Mouse (Mus musculus) embryo, embryonic 10 days (tissue): Measurements from ENCODE around the gene Dtymk.
"Not testable (repeated sequence)": the region's sequence is repeated elsewhere in the genome, so short reads cannot be mapped to it uniquely, and the experiment has no call there.

Experiments used
- DNase-seq: peaks from one replicate; pipeline ENCODE4 v3.0.0-alpha.2; 2015; ENCODE audit warnings: low spot score

Dtymk gene

DNA sequence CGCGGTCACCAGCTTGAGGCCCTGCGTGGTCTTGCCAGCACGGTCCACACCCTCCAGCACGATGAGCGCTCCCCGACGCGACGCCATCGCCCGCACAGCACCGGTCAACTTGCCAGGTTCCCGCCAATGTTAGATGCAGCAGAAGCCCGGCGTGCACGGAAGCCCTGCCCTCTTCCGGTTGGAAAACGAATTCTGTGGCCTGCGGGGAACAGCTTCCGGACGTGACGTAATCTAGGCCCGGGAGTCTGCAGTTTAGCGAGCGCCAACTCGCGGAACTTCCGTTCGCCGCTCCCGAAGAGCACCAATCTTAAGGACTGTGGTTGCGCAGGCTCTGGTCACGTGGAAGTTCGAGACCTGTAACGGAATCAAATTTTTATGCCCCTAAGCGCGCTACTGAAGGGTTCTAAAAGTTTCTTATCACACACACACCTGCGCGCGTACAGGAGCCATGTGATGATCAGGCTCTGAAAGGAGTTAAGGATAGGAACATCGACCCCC lies at the start of gene Dtymk:
TSS of gene Dtymk (minus strand) at position 194 of the 498 bp plus-strand sequence.
- DNase-seq: peak; percentile 98

DNA sequence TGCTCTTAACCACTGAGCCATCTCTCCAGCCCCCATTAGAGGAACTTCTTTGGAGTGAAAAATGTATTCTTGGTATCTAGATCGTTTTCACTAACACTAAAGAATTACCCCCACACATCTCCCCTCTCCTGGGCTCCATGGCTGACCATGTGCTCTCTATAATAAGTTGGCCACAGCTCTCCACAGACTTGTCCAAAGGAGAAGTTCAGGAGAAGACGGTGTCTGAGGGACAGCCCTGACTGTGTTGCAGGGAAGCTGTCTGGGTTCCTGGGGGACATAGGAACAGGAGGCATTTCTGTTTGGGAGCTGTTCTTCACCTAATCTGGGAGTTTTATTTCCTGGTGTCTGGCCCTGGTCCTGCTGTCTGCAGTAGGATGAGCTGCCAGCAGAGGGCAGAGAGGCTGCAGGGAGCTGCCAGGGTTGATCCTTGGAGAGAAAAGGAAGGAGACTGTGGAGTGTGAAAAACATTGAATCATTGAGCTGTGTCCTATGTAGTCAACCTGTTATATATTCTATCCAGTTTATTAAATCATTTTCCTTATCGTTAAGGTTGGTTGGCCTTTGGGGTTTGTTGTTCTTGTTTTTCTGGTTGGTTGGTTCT lies 44.1 kb upstream of the Dtymk start:
- DNase-seq: not testable (repeated sequence)

DNA sequence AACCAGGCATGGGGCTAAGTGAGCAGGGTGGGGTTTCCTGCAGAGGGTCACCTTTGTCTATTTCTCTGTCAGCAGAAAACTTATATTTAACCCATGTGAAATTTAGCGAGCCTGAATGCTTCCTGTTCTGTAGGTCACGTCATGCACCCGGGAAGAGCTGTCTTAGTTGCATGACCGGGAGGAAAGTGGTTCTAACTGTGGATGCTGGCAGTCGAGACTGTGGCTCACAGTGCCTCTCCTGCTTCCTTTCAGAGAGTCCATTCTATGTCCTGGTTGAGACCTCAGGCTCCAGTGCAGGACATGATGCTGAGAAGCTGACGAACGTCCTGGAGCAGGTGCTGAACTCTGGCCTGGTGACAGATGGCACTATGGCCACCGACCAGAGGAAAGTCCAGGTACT lies 36.8 kb upstream of the Dtymk start:
- DNase-seq: not testable (repeated sequence)

DNA sequence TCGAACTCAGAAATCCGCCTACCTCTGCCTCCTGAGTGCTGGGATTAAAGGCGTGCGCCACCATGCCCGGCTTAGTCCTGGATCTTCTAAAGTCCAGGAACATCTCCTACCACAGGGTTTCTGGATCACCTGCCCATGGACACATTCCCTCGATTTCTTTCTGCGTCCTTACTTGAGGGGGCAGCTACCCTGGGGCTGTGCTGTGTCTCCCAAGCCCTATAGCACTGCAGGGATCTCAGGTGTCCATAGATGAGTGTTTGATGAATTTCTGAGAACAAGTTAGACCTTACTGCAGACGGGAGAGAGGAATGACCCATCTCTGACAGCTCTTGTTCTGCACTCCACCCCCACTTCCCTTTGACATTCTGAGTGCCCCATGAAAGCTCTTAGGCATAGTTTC lies 35.6 kb upstream of the Dtymk start:
- no peak for DNase-seq

DNA sequence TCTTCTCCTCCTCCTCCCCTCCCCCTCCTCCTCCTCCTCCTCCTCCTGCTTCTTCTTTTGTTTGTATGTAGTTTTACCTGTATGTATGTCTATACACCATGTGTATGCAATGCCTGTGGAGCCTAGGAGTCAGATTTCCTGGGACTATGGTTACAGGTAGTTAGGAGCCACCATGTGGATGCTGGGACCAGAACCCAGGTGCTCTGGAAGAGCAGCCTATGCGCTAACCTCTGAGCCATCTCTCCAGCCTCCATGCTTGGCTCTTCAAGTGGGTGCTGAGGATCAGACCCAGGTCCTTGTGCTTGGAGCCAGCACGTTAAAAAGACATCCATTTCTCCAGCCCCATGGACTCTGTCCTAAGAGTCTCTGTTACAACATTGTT lies 34.8 kb upstream of the Dtymk start:
- DNase-seq: no peak

DNA sequence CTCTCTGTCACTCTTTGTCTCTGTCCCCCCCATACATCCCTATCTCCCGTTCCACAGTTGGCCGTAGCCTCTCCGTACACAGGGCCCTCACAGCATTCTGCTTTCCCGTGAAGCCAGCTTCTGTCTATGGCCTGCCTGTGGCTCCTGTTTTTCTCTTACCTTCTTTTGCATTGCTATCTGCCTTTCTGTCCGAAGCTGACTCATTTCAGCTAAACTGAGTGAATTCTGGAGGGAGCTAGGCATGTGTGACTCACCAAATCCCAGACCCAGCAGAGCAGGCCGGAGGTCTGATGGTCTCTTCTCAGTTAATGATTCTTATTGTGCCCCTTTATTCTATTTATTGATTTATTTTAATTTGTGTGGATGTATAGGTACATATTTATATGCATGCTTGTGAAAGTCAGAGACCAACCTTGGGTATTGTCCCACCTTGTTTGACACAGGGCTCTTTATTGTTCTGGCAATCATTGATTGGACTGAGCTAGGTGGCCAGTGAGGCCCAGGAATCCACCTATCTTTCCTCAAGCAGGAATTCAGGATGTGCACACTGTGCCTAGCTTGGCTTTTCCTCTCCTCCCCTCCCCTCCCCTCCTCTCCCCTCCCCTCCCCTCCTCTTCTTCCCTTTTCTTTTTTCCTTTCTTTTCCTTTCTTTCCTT lies 34.3 kb upstream of the Dtymk start:
- DNase-seq: no peak

DNA sequence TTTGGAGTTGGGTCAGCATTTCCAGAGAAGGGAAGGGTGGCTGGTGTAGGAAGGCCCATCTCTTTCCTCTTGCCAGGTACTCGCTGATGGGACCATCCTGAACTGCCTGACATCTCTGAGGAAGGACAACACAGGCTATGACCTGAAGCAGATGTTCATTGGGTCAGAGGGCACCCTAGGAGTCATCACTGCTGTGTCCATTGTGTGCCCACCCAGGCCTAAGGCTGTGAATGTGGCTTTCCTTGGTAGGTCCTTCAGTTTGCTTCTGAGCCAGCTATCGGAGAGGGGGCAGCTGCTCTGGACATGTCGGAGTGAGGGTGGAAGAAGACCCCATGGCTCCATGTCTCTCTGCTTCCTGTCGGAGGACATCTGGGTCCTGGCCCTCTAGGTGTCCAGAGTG lies 33.5 kb upstream of the Dtymk start:
- no peak for DNase-seq

DNA sequence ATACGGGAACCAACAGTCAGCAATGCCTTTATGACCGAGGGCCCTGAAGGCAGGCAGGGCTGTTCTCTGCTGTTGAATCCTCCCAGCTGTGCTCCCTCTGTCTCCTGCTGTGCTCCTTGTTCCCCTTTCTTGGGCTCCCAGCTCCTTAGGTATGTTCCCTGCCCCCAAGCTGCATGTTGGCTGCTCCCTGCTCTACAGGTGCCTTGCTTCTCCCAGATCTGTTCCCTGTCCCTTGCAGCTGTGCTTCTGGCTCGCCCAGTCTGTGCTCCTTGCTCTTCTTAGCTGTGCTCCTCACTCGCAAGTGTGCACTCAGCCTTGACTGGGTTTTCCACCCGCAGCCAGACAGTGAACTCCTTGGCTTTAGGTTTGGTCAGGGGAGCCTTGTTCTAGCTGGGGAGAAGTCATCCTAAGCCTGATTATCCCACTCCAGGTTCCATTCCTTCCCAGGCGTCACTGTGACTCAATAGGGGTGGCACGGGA lies 33.0 kb upstream of the Dtymk start:
- no peak for DNase-seq

DNA sequence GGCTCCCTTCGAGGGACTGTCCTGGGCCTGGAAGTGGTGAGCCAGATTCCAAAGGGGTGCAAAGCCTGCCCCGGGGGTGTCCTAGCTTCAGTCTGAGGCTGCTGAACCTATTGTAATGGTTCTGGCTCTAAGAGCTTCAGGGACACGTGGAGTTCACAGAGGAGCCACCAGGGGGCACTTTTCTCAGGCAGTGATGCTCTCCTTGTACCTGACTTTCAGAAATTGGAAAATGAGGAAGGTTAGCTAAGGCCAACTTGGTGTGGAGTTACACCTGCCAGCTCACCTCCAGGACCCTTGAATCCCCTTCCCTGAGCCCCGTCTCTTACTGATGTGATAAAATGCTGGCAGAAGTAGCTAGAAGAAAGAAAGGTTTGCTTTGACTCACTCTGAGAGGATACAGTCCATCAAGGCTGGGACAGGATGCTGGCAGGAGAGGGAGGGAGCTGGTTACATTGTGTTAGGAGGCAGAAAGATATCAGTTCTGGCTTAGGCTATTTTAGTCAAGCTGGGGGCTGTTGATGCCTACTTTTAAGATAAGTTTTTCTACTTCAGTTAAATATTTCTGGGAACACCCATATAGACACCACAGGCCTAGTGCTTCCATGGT lies 31.1 kb upstream of the Dtymk start:
- not testable (repeated sequence) for DNase-seq

DNA sequence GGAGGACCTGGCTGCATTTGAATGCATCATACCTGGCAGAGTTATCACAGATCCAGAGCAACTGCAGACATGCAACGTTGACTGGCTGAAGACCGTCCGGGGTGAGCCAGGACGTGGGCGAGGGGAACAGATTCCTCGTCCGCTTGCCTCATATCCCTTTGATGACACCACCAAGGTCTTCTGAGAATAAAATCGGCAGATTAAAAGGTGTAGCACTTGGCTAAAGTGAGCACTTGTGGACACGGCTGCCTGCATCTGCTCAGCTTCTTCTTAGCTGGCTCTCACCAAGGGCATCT lies 24.8 kb upstream of the Dtymk start:
- DNase-seq: no peak

DNA sequence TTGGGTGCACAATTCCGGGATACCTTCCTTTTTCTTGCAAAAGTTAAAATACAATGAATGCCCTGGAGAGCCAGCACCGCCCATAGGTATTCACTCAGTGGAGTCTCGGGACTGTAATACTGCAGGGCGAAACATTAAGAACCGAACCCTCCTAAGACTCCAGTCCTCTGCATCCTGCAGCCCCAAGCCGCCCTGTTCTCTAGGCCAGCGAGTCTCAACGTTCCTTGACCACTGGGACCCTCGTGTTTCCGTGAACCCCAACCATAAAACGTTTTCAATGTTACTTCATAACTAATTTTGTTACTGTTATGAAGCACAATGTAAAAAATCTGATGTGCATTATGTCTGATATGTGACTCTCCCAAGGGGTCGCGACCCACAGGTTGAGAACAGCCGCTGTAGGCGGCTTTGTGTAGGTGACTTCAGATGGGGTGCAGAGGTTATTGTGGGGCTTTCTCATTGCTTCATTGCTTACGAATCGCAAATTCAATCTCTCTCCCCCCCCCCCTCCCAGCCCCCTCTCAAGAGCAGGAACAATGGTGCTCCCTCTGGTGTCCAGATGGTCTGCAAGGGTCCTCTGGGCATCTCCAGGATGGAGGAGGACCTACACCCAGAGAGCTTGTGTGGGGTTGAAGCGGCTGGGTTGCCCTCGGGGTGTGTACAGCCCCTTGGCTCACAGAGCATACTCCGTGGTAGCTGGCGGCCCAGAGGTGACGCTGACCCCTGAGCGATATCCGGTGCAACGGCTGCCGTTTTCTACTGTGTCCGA lies 24.2 kb upstream of the Dtymk start:
- no peak for DNase-seq

DNA sequence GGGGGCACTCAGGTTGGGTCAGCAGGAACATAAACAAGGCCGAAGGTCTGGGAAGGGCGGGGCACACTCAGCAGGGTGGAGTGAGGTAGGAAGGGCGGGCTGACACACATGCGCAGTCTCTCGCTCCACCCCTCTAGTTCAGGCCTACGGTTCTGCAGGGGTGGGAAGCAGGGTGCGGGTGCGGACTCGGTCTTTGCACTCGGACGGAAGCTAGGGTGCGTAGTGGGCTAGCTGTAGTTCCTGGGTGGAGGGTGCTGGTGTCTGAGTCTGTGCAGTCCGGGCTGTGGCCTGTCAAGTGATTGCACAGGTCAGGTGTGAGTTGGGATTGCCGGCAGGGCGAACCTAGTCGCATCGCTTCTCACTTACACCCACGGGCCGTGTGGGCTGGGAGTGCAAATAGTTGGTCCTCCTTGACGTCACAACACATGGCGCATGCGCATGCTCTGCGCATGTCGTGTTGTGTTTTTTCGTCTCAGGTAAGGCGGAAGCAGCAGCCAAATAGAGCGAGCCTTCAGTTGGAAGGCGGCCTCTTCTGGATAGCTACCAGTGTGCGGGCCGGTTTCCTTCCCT lies 23.5 kb upstream of the Dtymk start:
- DNase-seq: peak; percentile 98

DNA sequence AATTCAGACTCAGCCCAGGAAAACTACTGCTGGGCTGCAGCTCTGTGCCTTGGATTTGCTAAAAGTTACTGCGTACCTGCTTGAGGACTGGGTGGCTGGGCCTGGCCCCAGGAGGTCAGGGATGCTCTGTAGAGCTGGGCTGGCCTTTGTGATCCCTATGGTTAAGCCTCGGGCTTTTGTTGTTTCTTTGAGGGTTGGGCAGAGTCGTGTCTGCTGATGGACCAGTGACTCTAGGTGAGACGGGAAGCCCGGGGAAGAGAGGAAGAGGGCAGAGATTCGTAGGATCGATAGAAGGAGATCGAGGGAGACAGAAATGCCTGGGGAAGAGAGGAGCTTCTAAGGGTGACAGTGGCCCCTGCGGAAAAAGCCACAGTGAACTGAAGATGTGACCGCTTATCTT lies 22.9 kb upstream of the Dtymk start, which contains the start of gene D2hgdh:
TSS of gene D2hgdh (plus strand) at position 301 of the 400 bp plus-strand sequence.
- DNase-seq: no peak

DNA sequence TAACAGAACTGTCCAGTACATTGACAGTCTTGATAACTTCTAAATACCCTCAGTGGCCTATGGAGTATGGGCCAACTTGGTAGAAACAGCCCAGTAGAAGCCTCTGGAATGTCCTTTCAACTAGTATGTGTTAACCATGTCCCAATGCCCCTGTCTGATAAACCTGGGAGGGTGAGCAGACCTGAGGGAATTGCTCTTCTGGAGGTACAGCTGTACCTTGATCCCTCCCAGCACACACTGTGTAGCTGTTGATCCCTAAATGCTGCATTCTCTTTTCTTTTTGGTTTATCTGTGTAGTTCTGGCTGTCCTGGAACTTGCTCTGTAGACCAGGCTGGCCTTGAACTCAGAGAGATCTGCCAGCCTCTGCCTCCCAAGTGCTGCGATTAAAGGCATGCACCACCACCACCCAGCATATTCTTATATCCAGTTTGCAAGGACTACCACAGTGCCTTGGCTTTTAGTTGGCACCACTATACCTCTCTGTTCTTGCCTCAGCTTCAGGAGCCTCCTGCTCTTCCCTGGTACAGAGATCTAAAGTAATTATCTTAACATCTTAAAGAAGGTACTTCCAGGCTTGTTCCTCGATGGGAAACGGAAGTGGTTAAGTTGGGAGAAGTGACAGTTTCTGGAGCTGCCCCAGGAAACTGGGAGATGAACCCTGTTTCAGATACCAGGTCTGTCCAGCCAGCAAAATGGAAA lies 22.2 kb upstream of the Dtymk start:
- no peak for DNase-seq

DNA sequence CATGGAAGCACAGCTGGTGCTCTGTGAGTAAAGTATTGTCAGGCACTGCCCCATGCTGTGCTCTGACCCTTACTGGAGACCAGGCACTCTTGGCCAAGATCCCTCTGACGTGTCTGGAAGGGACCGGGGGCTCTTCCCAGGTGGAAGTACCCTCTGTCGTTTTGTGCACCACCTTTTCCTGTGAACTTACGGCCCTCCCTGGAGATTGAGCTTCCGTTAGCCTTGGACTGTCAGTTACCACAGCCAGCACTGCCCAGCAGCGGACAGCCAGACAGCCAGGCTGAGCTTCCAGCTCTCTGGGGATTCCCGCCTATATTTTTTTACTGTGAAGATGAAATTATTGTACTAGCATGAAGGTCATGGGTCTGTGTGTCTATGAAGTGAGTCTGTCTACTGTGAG lies 17.0 kb upstream of the Dtymk start:
- DNase-seq: no peak

DNA sequence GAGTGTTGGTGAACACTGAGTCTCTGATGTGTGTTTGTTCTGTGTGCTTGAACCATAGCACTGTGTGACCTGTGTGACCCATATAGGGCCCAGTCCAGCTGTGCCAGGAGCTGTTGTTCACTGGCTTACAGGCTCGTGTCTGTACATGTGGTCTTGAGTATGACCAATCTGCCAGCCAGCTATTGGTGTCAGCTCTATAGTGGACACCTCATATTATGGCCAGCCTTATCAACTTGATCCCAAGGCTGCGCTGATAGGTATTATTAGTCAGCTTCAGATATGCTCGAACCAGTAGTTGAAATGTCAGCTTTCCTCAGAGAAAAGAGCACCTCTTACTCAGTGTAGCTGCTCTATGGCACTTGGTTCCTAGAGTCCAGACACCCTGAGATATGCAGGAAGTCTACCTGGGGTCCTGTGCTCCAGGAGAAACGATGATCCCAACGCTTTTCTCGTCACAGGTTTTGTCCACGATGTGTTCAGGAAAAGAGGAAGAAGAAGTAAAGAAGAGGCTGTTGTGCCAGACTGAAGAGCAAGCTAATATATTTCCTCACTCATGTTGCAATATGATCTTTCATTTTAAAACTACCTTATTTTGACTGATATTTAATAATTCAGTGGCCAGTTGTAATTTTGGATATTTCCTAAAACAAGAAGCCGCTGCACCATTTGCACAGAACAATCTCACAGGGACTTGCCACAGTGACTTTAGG lies 16.2 kb upstream of the Dtymk start:
- DNase-seq: no peak

DNA sequence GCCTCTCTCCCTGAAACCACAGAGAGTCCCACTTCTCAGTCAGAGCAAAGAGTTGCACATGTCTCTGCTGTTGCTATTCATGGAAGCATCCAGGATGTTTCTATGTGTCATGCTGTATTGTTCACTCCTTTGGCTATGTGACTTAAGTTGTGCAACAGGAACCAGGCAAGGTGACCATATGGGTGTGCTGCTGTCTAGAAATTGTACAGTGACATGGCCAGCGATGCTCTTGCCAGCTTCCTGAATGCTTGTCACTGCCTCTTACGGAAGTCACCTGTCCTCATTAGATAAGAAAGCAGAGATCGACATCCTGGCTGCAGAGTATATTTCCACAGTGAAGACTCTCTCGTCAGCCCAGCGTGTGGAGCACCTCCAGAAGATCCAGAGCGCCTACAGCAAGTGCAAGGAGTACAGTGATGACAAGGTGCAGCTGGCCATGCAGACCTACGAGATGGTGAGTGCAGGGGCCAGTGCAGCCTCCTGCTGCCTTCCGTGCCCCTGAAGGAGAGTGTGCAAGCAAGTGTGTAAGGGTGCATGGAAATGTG lies 9.8 kb upstream of the Dtymk start:
- DNase-seq: no peak

DNA sequence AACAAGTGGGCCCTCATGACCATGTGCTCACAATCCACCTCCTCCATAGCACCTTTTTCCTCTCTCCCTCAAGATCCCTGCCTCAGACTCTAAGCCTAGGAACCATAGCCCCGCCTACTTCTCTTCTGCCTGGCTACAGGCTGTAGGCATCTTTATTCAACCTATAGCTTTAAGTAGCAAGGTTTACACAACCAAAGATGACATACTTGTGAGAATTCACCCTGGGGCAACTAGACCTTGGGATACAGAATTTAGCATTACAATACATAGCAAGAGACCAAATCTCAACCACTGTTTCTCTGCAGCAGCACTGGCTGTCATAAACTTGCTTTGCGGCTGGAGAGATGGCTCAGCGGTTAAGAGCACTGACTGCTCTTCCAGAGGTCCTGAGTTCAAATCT lies 8.3 kb upstream of the Dtymk start:
- no peak for DNase-seq

DNA sequence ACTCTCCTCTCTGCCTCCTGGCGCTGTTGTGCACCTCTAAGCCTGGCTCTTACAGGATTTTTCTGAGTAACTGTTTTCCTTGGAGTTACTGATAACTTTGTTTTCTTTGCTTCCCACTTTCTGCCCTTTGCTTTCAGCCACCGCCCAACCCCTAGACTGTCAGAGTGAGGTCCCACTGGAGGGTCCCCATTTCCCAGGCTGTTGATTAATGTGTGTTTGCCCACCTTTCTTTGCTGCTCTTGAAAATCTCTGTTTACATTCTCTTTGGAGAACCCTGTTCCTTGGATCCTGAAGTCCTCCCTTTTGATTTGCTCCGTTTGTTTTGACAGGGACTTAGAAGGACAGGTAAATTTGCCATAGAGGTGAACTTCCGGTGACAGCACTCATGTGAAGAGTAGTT lies 7.1 kb upstream of the Dtymk start:
- DNase-seq: no peak

DNA sequence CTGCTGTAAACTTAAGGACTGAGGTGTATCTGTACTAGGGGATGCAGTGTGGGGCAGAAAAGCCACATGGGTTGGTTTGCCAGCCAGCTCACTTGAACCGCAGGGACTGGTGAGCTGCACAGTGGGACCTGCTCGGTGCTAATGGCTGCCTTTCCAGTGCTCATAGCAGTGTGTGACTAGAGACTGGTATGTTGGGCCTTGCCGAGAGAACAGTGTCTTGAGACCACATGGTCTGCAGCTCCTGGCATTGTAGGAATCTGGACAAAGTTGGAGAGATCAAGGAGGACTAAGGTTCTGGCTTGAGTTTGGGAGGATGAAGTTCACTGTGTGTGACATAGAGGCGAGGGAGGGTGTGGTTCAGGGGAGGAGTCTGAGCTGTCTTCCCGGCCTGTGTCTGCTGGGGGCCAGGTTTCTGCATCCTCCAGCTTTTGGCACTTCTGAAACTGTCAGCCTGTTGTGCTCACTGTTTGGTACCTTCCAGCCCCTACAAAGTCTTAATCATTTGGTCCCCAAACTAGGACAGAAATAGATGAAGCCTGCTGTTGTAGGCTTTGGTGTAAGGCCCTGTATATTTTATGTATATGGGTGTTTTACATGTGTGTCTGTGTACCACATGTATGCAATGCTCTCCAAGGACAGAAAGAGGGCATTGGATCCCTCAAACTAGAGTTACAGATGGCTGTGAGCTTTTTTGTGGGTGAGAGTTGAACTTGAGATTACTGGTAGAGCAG lies 3.7 kb upstream of the Dtymk start:
- no peak for DNase-seq
